Mouse (Mus musculus) intestine, embryonic 15.5 days (tissue): ENCODE measurements at regions not wholly inside any gene's neighbourhood (a gene's known extent, or its start where the extent isn't known, plus 50 kb on each side); places are given as distances from the start of the nearest gene placed in this dataset.
A peak's percentile ranks its signal among the peaks of the same experiment; 100 is the strongest.

ENCODE experiments used
- ATAC-seq: fragments of 200-750 bp; cut with Nextera tagmentation; 2 replicates; pipeline ENCODE4 v1.8.0; 2017; ENCODE audit warnings: moderate TSS enrichment, moderate library complexity
- H3K27ac ChIP-seq: fragments of 300-500 bp; sonication (generic); 2 replicates; pipeline ENCODE4 v1.5.1; 2015; ENCODE audit warnings: mild to moderate bottlenecking, inconsistent platforms
- H3K27me3 ChIP-seq: fragments of 300-500 bp; sonication (generic); replicated peaks from 2 replicates; pipeline ENCODE4 v1.6.1; 2015; ENCODE audit warnings: inconsistent platforms
- H3K36me3 ChIP-seq: fragments of 300-500 bp; sonication (generic); 2 replicates; pipeline ENCODE4 v1.6.1; 2015; ENCODE audit warnings: inconsistent platforms
- H3K4me1 ChIP-seq: fragments of 300-500 bp; sonication (generic); replicated peaks from 2 replicates; pipeline ENCODE4 v1.6.1; 2015; ENCODE audit warnings: inconsistent platforms
- H3K4me2 ChIP-seq: fragments of 300-500 bp; sonication (generic); replicated peaks from 2 replicates; pipeline ENCODE4 v1.6.1; 2015; ENCODE audit warnings: mild to moderate bottlenecking, inconsistent platforms
- H3K4me3 ChIP-seq: fragments of 300-500 bp; sonication (generic); replicated peaks from 2 replicates; pipeline ENCODE4 v1.5.1; 2015; ENCODE audit warnings: inconsistent platforms
- H3K9ac ChIP-seq: fragments of 300-500 bp; sonication (generic); 2 replicates; pipeline ENCODE4 v1.6.1; 2015; ENCODE audit warnings: inconsistent platforms
- H3K9me3 ChIP-seq: fragments of 300-500 bp; sonication (generic); 2 replicates; pipeline ENCODE4 v1.6.1; 2016; ENCODE audit warnings: inconsistent platforms
- WGBS: fragments of 180-500 bp; shearing (Covaris S2); methylation state at CpG from one replicate; pipeline ENCODE4 v1.1.7; 2015; 5-methylcytosine and 5-hydroxymethylcytosine counted together

GRCm38 (mm10) chr9:6677225-6677718 is 407.6 kb upstream of the Ddi1 start:
- Histone ChIP-seq H3K36me3 (no peaks in the 10 kb centered on the region), H3K27me3 (no peaks in the 10 kb centered on the region), H3K4me3 (no peak overlapping the region), H3K27ac (no peak overlapping the region), H3K4me1 (no peaks in the 10 kb centered on the region), H3K4me2 (no peak overlapping the region), H3K9ac (no peak overlapping the region), H3K9me3 (no peaks in the 10 kb centered on the region)
- 74% methylated on average over 3 of the region's 3 CpGs for WGBS
- ATAC-seq: no peak

GRCm38 (mm10) chr9:6668001-6668969 is 398.6 kb upstream of the Ddi1 start:
- Histone ChIP-seq H3K4me3 (no peak overlapping the region), H3K9me3 (no peaks in the 10 kb centered on the region), H3K27ac (no peak overlapping the region), H3K27me3 (no peaks in the 10 kb centered on the region), H3K9ac (no peak overlapping the region), H3K4me2 (peak overlapping the region; percentile 29; the same call in 1 of the 2 replicates), H3K36me3 (no peaks in the 10 kb centered on the region), H3K4me1 (no peaks in the 10 kb centered on the region; the same call in 1 of the 2 replicates)
- WGBS: 30% methylated on average over 14 of the region's 14 CpGs
- peak; percentile 67 for ATAC-seq

- Histone ChIP-seq H3K36me3 (no peaks in the 10 kb centered on the region), H3K9ac (no peak overlapping the region), H3K27me3 (no peaks in the 10 kb centered on the region), H3K27ac (no peak overlapping the region), H3K4me3 (no peak overlapping the region), H3K9me3 (no peaks in the 10 kb centered on the region), H3K4me2 (no peak overlapping the region), H3K4me1 (no peaks in the 10 kb centered on the region; the same call in 1 of the 2 replicates)
- 82% methylated on average over 2 of the region's 2 CpGs for WGBS
- ATAC-seq: no peak
Measured at GRCm38 (mm10) chr9:6665679-6666078, 396.0 kb upstream of the Ddi1 start.

GRCm38 (mm10) chr9:6652267-6652994 is 382.8 kb upstream of the Ddi1 start:
- Histone ChIP-seq H3K36me3 (no peaks in the 10 kb centered on the region), H3K9ac (no peak overlapping the region), H3K9me3 (no peaks in the 10 kb centered on the region), H3K27me3 (no peaks in the 10 kb centered on the region), H3K4me2 (no peak overlapping the region), H3K4me3 (no peak overlapping the region), H3K27ac (no peak overlapping the region), H3K4me1 (no peaks in the 10 kb centered on the region)
- ATAC-seq: no peak
- WGBS: 80% methylated on average over 4 of the region's 4 CpGs

GRCm38 (mm10) chr9:6651572-6652236 is 382.1 kb upstream of the Ddi1 start:
- Histone ChIP-seq H3K36me3 (no peaks in the 10 kb centered on the region), H3K4me3 (no peak overlapping the region), H3K27me3 (no peaks in the 10 kb centered on the region), H3K27ac (no peak overlapping the region), H3K4me2 (no peak overlapping the region), H3K4me1 (no peaks in the 10 kb centered on the region), H3K9me3 (no peaks in the 10 kb centered on the region), H3K9ac (no peak overlapping the region)
- 89% methylated on average over 6 of the region's 6 CpGs for WGBS
- no peak for ATAC-seq

GRCm38 (mm10) chr9:6645796-6646309 is 376.2 kb upstream of the Ddi1 start:
- ATAC-seq: peak; percentile 75
- H3K4me3 ChIP-seq: no peak overlapping the region
- no peaks in the 10 kb centered on the region for H3K9me3 ChIP-seq
- WGBS: 49% methylated on average over 3 of the region's 3 CpGs
- H3K9ac ChIP-seq: no peak overlapping the region
- H3K36me3 ChIP-seq: no peaks in the 10 kb centered on the region
- H3K27ac ChIP-seq: no peak overlapping the region
- no peaks in the 10 kb centered on the region for H3K4me1 ChIP-seq
- H3K27me3 ChIP-seq: no peaks in the 10 kb centered on the region
- no peak overlapping the region for H3K4me2 ChIP-seq

- Histone ChIP-seq H3K27ac (no peak overlapping the region), H3K27me3 (no peaks in the 10 kb centered on the region), H3K4me3 (no peak overlapping the region), H3K4me2 (no peak overlapping the region), H3K4me1 (no peaks in the 10 kb centered on the region), H3K9me3 (no peaks in the 10 kb centered on the region), H3K36me3 (no peaks in the 10 kb centered on the region), H3K9ac (no peak overlapping the region)
- WGBS: 55% methylated on average over 2 of the region's 2 CpGs
- ATAC-seq: peak; percentile 43
Measured at GRCm38 (mm10) chr9:6645321-6645720, 375.7 kb upstream of the Ddi1 start.

GRCm38 (mm10) chr9:6617155-6617554 is 347.5 kb upstream of the Ddi1 start:
- no peak overlapping the region for H3K27ac ChIP-seq
- H3K9ac ChIP-seq: no peak overlapping the region
- 78% methylated on average over 2 of the region's 2 CpGs for WGBS
- no peaks in the 10 kb centered on the region for H3K4me1 ChIP-seq
- H3K4me3 ChIP-seq: no peak overlapping the region
- no peak overlapping the region for H3K4me2 ChIP-seq
- H3K9me3 ChIP-seq: no peaks in the 10 kb centered on the region
- ATAC-seq: no peak
- no peaks in the 10 kb centered on the region for H3K36me3 ChIP-seq
- H3K27me3 ChIP-seq: no peaks in the 10 kb centered on the region

- Histone ChIP-seq H3K27me3 (no peaks in the 10 kb centered on the region), H3K4me1 (no peaks in the 10 kb centered on the region), H3K4me3 (no peak overlapping the region), H3K4me2 (no peak overlapping the region), H3K27ac (no peak overlapping the region), H3K36me3 (no peaks in the 10 kb centered on the region), H3K9me3 (no peaks in the 10 kb centered on the region), H3K9ac (no peak overlapping the region)
- 97% methylated on average over 1 of the region's 1 CpGs for WGBS
- no peak for ATAC-seq
Measured at GRCm38 (mm10) chr9:6609284-6609627, 339.6 kb upstream of the Ddi1 start.

- Histone ChIP-seq H3K27ac (no peak overlapping the region), H3K9ac (no peak overlapping the region), H3K4me1 (no peaks in the 10 kb centered on the region), H3K27me3 (no peaks in the 10 kb centered on the region), H3K9me3 (no peaks in the 10 kb centered on the region), H3K4me2 (no peak overlapping the region), H3K4me3 (no peak overlapping the region), H3K36me3 (no peaks in the 10 kb centered on the region)
- 65% methylated on average over 5 of the region's 5 CpGs for WGBS
- ATAC-seq: no peak
Measured at GRCm38 (mm10) chr9:6608428-6609283, 339.0 kb upstream of the Ddi1 start.
